Mouse (Mus musculus) cerebellum, adult 2 months (tissue): ENCODE results near the gene Camsap2.

Experiments used
- CTCF ChIP-seq: fragments of 200-500 bp; IDR thresholded peaks from 2 replicates; pipeline ENCODE4 v1.5.1; 2011; ENCODE audit warnings: low read depth, mild to moderate bottlenecking, control low read depth, low read length, moderate library complexity, borderline replicate concordance; ENCODE audit not compliant: insufficient read depth
- POLR2A ChIP-seq: fragments of 200-500 bp; IDR thresholded peaks from 2 replicates; pipeline ENCODE4 v1.6.1; 2011; ENCODE audit warnings: low read length, control low read depth, borderline replicate concordance; ENCODE audit not compliant: insufficient read depth

- TF ChIP-seq CTCF (no peak), POLR2A (no peak)
These were observed 9.7 kb upstream of the Camsap2 start for GRCm38 (mm10) chr1:136355651-136356050.
